Mouse (Mus musculus): ENCODE measurements at regions not wholly inside any gene's neighbourhood (a gene's known extent, or its start where the extent isn't known, plus 50 kb on each side); places are given as distances from the start of the nearest gene placed in this dataset.

DNA sequence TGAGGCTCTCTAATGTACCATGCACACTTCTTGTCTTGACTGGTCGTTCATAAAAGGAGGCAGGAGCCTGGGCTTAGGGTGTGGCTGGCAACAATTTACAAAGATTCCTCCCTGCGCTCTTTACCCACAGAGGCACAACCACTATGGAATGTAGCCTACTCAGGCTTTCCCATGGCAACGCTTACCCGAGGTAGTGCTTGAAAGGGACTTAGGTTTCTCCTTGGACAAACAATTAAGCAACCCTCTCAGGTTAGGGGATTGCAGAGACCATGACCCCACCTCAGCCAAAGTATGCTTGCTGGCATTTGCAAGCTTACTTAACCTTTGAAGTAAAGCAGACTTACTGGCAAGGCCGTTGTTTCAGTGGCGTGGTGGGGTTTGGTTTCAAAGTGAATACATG, 120.9 kb upstream of the Zfhx3 start:
- Histone ChIP-seq H3K9ac (ENCODE audit: low read length) (no peak overlapping the region), H3K9me3 (ENCODE audit: control insufficient read depth, low read length) (no peaks in the 10 kb centered on the region), H3K36me3 (ENCODE audit: control insufficient read depth, insufficient read depth, low read length) (no peaks in the 10 kb centered on the region), H3K4me2 (no peak overlapping the region), H3K27ac (ENCODE audit: low read depth, low read length) (no peak overlapping the region), H3K27me3 (ENCODE audit: control insufficient read depth, insufficient read depth, low read length) (peaks cover 2% of the 10 kb centered on the region; the same call in 1 of the 2 replicates), H3K4me1 (ENCODE audit: control insufficient read depth, insufficient read depth, low read length) (peaks cover 24% of the 10 kb centered on the region), H3K4me3 (ENCODE audit: low read depth, low read length) (no peak overlapping the region)
- 44% methylated on average over 6 of the region's 6 CpGs for WGBS
- ATAC-seq (ENCODE audit: low FRiP score) (no peak), DNase-seq (ENCODE audit: low spot score, missing footprints) (no peak)

DNA sequence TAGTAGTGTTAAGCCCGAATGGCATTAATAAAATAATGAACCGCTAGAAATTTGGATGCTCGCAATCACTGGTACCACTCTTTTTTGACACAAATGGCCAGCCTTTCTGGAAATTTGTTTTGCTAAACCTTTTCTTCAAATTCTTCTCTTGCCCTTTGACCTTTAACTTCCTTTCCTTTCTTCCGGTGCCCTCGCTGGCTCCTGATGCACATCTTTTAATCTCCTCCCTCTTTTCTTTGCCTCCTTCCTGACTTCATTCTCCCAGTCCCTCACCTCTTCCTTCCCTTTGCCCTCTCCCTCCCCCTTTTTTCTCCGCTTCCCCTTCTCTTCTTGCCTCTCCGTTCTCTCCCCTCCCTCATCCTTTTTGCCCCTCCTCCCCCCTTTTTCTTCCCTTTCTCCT, 118.3 kb upstream of the Zfhx3 start:
- DNase-seq (ENCODE audit: low spot score, missing footprints) (peak; percentile 89), ATAC-seq (ENCODE audit: low FRiP score) (no peak)
- WGBS, result 8% methylated on average over 7 of the region's 7 CpGs
- H3K4me1 ChIP-seq (ENCODE audit: control insufficient read depth, insufficient read depth, low read length), result peaks cover 24% of the 10 kb centered on the region
- no peak overlapping the region for H3K27ac ChIP-seq (ENCODE audit: low read depth, low read length)
- H3K4me2 ChIP-seq, result peak overlapping the region; percentile 45
- H3K9me3 ChIP-seq (ENCODE audit: control insufficient read depth, low read length), result no peaks in the 10 kb centered on the region
- peak overlapping the region; percentile 19 for H3K4me3 ChIP-seq (ENCODE audit: low read depth, low read length)
- no peaks in the 10 kb centered on the region for H3K36me3 ChIP-seq (ENCODE audit: control insufficient read depth, insufficient read depth, low read length)
- H3K9ac ChIP-seq (ENCODE audit: low read length), result peak overlapping the region; percentile 44
- peaks cover 2% of the 10 kb centered on the region; the same call in 1 of the 2 replicates for H3K27me3 ChIP-seq (ENCODE audit: control insufficient read depth, insufficient read depth, low read length)

GRCm38 (mm10) chr8:107824640-107825039, 117.8 kb upstream of the Zfhx3 start:
- H3K27me3 ChIP-seq (ENCODE audit: control insufficient read depth, insufficient read depth, low read length), result peaks cover 2% of the 10 kb centered on the region; the same call in 1 of the 2 replicates
- H3K27ac ChIP-seq (ENCODE audit: low read depth, low read length), result peak overlapping the region; percentile 51; the same call in 1 of the 2 replicates
- peak overlapping the region; percentile 44 for H3K9ac ChIP-seq (ENCODE audit: low read length)
- 0 out of 2 replicates have a peak, but pooled peaks have one; percentile 24 for ATAC-seq (ENCODE audit: low FRiP score)
- 0% methylated on average over 14 of the region's 14 CpGs for WGBS
- peaks cover 23% of the 10 kb centered on the region for H3K4me1 ChIP-seq (ENCODE audit: control insufficient read depth, insufficient read depth, low read length)
- H3K4me3 ChIP-seq (ENCODE audit: low read depth, low read length), result peak overlapping the region; percentile 19
- H3K4me2 ChIP-seq, result peak overlapping the region; percentile 45
- H3K36me3 ChIP-seq (ENCODE audit: control insufficient read depth, insufficient read depth, low read length), result no peaks in the 10 kb centered on the region
- peak; percentile 90 for DNase-seq (ENCODE audit: low spot score, missing footprints)
- no peaks in the 10 kb centered on the region for H3K9me3 ChIP-seq (ENCODE audit: control insufficient read depth, low read length)

GRCm38 (mm10) chr8:107827500-107828125, 114.8 kb upstream of the Zfhx3 start:
- H3K27me3 ChIP-seq (ENCODE audit: control insufficient read depth, insufficient read depth, low read length), result no peaks in the 10 kb centered on the region
- WGBS, result 75% methylated on average over 17 of the region's 17 CpGs
- peak; percentile 17 for DNase-seq (ENCODE audit: low spot score, missing footprints)
- no peak overlapping the region for H3K4me3 ChIP-seq (ENCODE audit: low read depth, low read length)
- no peaks in the 10 kb centered on the region for H3K36me3 ChIP-seq (ENCODE audit: control insufficient read depth, insufficient read depth, low read length)
- peaks cover 9% of the 10 kb centered on the region for H3K4me1 ChIP-seq (ENCODE audit: control insufficient read depth, insufficient read depth, low read length)
- no peak for ATAC-seq (ENCODE audit: low FRiP score)
- no peak overlapping the region for H3K27ac ChIP-seq (ENCODE audit: low read depth, low read length)
- H3K4me2 ChIP-seq, result no peak overlapping the region
- no peaks in the 10 kb centered on the region for H3K9me3 ChIP-seq (ENCODE audit: control insufficient read depth, low read length)
- H3K9ac ChIP-seq (ENCODE audit: low read length), result no peak overlapping the region

GRCm38 (mm10) chr8:107828541-107828940, 113.9 kb upstream of the Zfhx3 start:
- H3K36me3 ChIP-seq (ENCODE audit: control insufficient read depth, insufficient read depth, low read length), result no peaks in the 10 kb centered on the region
- WGBS, result 84% methylated on average over 5 of the region's 5 CpGs
- H3K9ac ChIP-seq (ENCODE audit: low read length), result no peak overlapping the region
- DNase-seq (ENCODE audit: low spot score, missing footprints), result peak; percentile 69
- no peaks in the 10 kb centered on the region for H3K9me3 ChIP-seq (ENCODE audit: control insufficient read depth, low read length)
- H3K27me3 ChIP-seq (ENCODE audit: control insufficient read depth, insufficient read depth, low read length), result no peaks in the 10 kb centered on the region
- H3K27ac ChIP-seq (ENCODE audit: low read depth, low read length), result no peak overlapping the region
- H3K4me3 ChIP-seq (ENCODE audit: low read depth, low read length), result no peak overlapping the region
- H3K4me1 ChIP-seq (ENCODE audit: control insufficient read depth, insufficient read depth, low read length), result peaks cover 10% of the 10 kb centered on the region
- no peak for ATAC-seq (ENCODE audit: low FRiP score)
- H3K4me2 ChIP-seq, result no peak overlapping the region

DNA sequence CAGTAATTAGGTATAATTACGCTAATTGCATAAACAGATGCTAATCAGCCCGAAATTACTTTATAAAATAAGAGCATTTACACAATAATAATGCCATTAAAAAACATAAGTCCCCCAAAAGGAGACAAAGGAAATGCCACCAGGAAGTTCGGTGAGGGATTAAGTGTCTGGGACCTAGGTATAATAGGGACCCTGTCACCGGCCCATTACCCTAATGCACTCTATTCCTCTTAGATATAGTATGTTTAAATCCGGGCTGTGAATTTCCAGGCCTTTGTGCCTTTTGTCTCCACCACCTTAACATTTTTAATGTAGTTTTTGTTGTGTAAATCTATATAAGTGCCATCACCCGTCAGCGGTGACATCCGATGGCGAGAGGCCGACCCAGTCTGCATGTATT, 109.0 kb upstream of the Zfhx3 start:
- 39% methylated on average over 10 of the region's 10 CpGs for WGBS
- Histone ChIP-seq H3K9me3 (ENCODE audit: control insufficient read depth, low read length) (no peaks in the 10 kb centered on the region), H3K27ac (ENCODE audit: low read depth, low read length) (no peak overlapping the region), H3K4me2 (no peak overlapping the region), H3K9ac (ENCODE audit: low read length) (no peak overlapping the region), H3K36me3 (ENCODE audit: control insufficient read depth, insufficient read depth, low read length) (no peaks in the 10 kb centered on the region), H3K27me3 (ENCODE audit: control insufficient read depth, insufficient read depth, low read length) (no peaks in the 10 kb centered on the region), H3K4me1 (ENCODE audit: control insufficient read depth, insufficient read depth, low read length) (peaks cover 5% of the 10 kb centered on the region; the same call in 1 of the 2 replicates), H3K4me3 (ENCODE audit: low read depth, low read length) (no peak overlapping the region)
- no peak for ATAC-seq (ENCODE audit: low FRiP score)
- DNase-seq (ENCODE audit: low spot score, missing footprints), result no peak

DNA sequence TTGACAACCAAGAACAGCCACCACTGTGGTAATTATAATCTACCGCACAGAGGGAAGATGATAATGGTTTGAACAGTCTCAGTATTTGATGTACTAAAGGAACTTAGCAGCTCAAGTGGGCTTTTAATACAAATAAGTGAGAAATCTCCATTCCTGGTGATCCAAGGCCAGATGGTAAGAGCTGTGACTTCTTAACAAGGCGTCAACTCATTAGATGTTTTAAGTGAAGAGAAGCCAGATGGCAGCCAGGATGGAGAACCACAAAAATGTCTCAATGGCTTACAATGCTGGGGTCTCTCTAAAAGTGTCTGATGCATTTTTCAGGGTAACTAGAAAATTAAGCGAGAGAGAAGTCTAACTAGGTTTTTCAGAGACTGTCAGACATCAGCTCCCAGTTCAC, 96.3 kb upstream of the Zfhx3 start:
- WGBS, result 94% methylated on average over 3 of the region's 3 CpGs
- Histone ChIP-seq H3K27me3 (ENCODE audit: control insufficient read depth, insufficient read depth, low read length) (no peaks in the 10 kb centered on the region), H3K9ac (ENCODE audit: low read length) (no peak overlapping the region), H3K4me2 (no peak overlapping the region), H3K4me1 (ENCODE audit: control insufficient read depth, insufficient read depth, low read length) (no peaks in the 10 kb centered on the region), H3K36me3 (ENCODE audit: control insufficient read depth, insufficient read depth, low read length) (no peaks in the 10 kb centered on the region), H3K4me3 (ENCODE audit: low read depth, low read length) (no peak overlapping the region), H3K9me3 (ENCODE audit: control insufficient read depth, low read length) (no peaks in the 10 kb centered on the region), H3K27ac (ENCODE audit: low read depth, low read length) (no peak overlapping the region)
- ATAC-seq (ENCODE audit: low FRiP score), result no peak
- DNase-seq (ENCODE audit: low spot score, missing footprints), result no peak

GRCm38 (mm10) chr8:107851236-107852043, 91.0 kb upstream of the Zfhx3 start:
- no peaks in the 10 kb centered on the region for H3K36me3 ChIP-seq (ENCODE audit: control insufficient read depth, insufficient read depth, low read length)
- H3K4me1 ChIP-seq (ENCODE audit: control insufficient read depth, insufficient read depth, low read length), result 0 out of 2 replicates have a peak, but pooled peaks cover 4% of the 10 kb centered on the region
- no peak overlapping the region for H3K4me3 ChIP-seq (ENCODE audit: low read depth, low read length)
- 75% methylated on average over 17 of the region's 17 CpGs for WGBS
- H3K9me3 ChIP-seq (ENCODE audit: control insufficient read depth, low read length), result no peaks in the 10 kb centered on the region
- no peak overlapping the region for H3K27ac ChIP-seq (ENCODE audit: low read depth, low read length)
- DNase-seq (ENCODE audit: low spot score, missing footprints) (no peak), ATAC-seq (ENCODE audit: low FRiP score) (no peak)
- H3K9ac ChIP-seq (ENCODE audit: low read length), result no peak overlapping the region
- no peak overlapping the region for H3K4me2 ChIP-seq
- H3K27me3 ChIP-seq (ENCODE audit: control insufficient read depth, insufficient read depth, low read length), result no peaks in the 10 kb centered on the region

DNA sequence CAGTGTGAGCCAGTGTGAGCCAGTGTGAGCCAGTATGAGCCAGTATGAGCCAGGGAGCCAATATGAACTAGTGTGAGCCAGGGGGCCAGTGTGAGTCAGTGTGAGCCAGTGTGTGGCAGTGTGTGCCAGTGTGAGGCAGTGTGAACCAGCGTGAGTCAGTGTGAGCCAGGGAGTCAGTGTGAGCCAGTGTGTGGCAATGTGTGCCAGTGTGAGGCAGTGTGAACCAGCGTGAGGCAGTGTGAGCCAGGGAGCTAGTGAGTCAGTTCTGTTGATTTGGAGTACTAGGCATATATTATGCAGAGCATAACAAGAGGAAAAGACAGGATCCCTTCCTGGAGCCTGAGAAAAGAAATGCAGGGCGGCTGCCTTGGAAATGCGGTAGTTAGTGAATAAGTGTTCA, 82.7 kb upstream of the Zfhx3 start:
- ATAC-seq (ENCODE audit: low FRiP score) (no peak), DNase-seq (ENCODE audit: low spot score, missing footprints) (no peak)
- Histone ChIP-seq H3K4me1 (ENCODE audit: control insufficient read depth, insufficient read depth, low read length) (peaks cover 5% of the 10 kb centered on the region; the same call in 1 of the 2 replicates), H3K9me3 (ENCODE audit: control insufficient read depth, low read length) (no peaks in the 10 kb centered on the region), H3K9ac (ENCODE audit: low read length) (no peak overlapping the region), H3K36me3 (ENCODE audit: control insufficient read depth, insufficient read depth, low read length) (no peaks in the 10 kb centered on the region), H3K4me3 (ENCODE audit: low read depth, low read length) (no peak overlapping the region), H3K27ac (ENCODE audit: low read depth, low read length) (no peak overlapping the region), H3K4me2 (no peak overlapping the region), H3K27me3 (ENCODE audit: control insufficient read depth, insufficient read depth, low read length) (no peaks in the 10 kb centered on the region)
- 84% methylated on average over 4 of the region's 4 CpGs for WGBS
